Mouse (Mus musculus) adrenal gland, postnatal 0 days (tissue): ENCODE data around the gene Gm4064. TPM values are rescaled to one million over a fixed set of nuclear protein-coding genes. Genes with fewer than 3 reads are reported as not detected.

Experiments
- polyA plus RNA-seq: library from polyadenylated mRNA; unstranded; fragments of >200 nt; fragmentation: Nextera tagmentation; extraction: Ambion mirVana; gene quantifications from 2 replicates; pipeline ENCODE4 v1.2.1, GENCODE M21; 2015

Gm4064 gene
- polyA plus RNA-seq, result not detected in 2 replicates

DNA sequence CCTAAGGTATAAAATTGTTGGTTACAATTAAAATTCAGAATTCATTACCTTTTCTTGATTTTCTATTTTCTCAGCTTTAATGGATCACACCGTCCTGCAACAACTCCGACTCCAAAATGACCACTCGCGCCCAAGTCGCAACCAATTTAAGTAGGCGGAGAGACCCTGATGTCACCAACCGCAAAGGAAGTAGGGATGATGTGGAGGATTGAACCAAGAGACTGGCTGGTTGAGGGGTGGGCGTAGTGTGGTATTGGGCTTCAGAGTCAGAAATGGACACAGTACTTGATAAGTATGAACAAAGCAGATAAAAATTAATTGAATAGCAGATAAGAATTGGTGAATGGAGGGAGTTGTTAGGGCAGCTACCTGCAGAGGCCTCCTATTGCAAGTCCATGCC, at the start of gene Gm4064:
Gene Gm4064 (minus strand): TSS at position 101 of the 400 bp plus-strand sequence.

DNA sequence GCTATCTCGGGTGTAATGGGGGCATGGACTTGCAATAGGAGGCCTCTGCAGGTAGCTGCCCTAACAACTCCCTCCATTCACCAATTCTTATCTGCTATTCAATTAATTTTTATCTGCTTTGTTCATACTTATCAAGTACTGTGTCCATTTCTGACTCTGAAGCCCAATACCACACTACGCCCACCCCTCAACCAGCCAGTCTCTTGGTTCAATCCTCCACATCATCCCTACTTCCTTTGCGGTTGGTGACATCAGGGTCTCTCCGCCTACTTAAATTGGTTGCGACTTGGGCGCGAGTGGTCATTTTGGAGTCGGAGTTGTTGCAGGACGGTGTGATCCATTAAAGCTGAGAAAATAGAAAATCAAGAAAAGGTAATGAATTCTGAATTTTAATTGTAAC, 34.4 kb upstream of the Gm4064 start, which contains the start of the genes Rbmy and Gm10256:
Gene Rbmy (plus strand): TSS at position 301 of the 400 bp plus-strand sequence.
Gene Gm10256 (plus strand): TSS at position 320 of the 400 bp plus-strand sequence.

Other genes starting within 250 kb of the Gm4064 start
- gene H2al2c, start 197.1 kb downstream of the Gm4064 start, polyA plus RNA-seq, result not detected in 2 replicates
- not detected in 2 replicates for gene Sry, start 132.5 kb downstream of the Gm4064 start, polyA plus RNA-seq
- gene H2al2b, start 75.5 kb downstream of the Gm4064 start, polyA plus RNA-seq, result not detected in 2 replicates
- not detected in 2 replicates for gene Rbmy, start 34.5 kb upstream of the Gm4064 start, polyA plus RNA-seq
- gene Gm10256, start 34.5 kb upstream of the Gm4064 start, polyA plus RNA-seq, result not detected in 2 replicates
- not detected in 2 replicates for gene Gm10352, start 104.8 kb upstream of the Gm4064 start, polyA plus RNA-seq
- not detected in 2 replicates for gene Gm29289, start 136.4 kb upstream of the Gm4064 start, polyA plus RNA-seq